Mouse (Mus musculus) heart, postnatal 0 days (tissue): ENCODE results near the gene Lrg1. TPM values are rescaled to one million over a fixed set of nuclear protein-coding genes. Genes with fewer than 3 reads are reported as not detected.

Source experiments
- ATAC-seq: fragments of 200-750 bp; cut with Nextera tagmentation; 2 replicates; pipeline ENCODE4 v1.8.0; 2017; ENCODE audit warnings: low read depth, moderate number of reproducible peaks, moderate library complexity; ENCODE audit not compliant: insufficient read depth
- DNase-seq: peaks from one replicate; pipeline ENCODE4 v3.0.0-alpha.2; 2016; ENCODE audit warnings: low spot score
- H3K27ac ChIP-seq: fragments of 300-500 bp; sonication (generic); 2 replicates; pipeline ENCODE4 v1.5.1; 2014; ENCODE audit warnings: low read depth, mild to moderate bottlenecking
- H3K27me3 ChIP-seq: fragments of 300-500 bp; sonication (generic); 2 replicates; pipeline ENCODE4 v1.6.1; 2014; ENCODE audit warnings: low read length, mixed read lengths; ENCODE audit not compliant: control insufficient read depth, insufficient read depth
- H3K36me3 ChIP-seq: fragments of 300-500 bp; sonication (generic); replicated peaks from 2 replicates; pipeline ENCODE4 v1.6.1; 2014; ENCODE audit warnings: low read length, mixed read lengths; ENCODE audit not compliant: control insufficient read depth, insufficient read depth
- H3K4me1 ChIP-seq: fragments of 300-500 bp; sonication (generic); 2 replicates; pipeline ENCODE4 v1.6.1; 2014; ENCODE audit warnings: antibody characterized with exemption; ENCODE audit not compliant: control insufficient read depth, insufficient read depth
- H3K4me2 ChIP-seq: fragments of 300-500 bp; sonication (generic); 2 replicates; pipeline ENCODE4 v1.6.1; 2014; ENCODE audit warnings: low read depth, mild to moderate bottlenecking, low read length, moderate library complexity
- H3K4me3 ChIP-seq: fragments of 300-500 bp; sonication (generic); 2 replicates; pipeline ENCODE4 v1.5.1; 2014; ENCODE audit warnings: low read depth, low read length
- H3K9ac ChIP-seq: fragments of 300-500 bp; sonication (generic); replicated peaks from 2 replicates; pipeline ENCODE4 v1.6.1; 2014; ENCODE audit warnings: low read depth, low read length, mixed read lengths
- H3K9me3 ChIP-seq: fragments of 300-500 bp; sonication (generic); replicated peaks from 2 replicates; pipeline ENCODE4 v1.6.1; 2016; ENCODE audit warnings: low read length; ENCODE audit not compliant: control insufficient read depth
- CTCF ChIP-seq: IDR thresholded peaks from 2 replicates; pipeline ENCODE4 v1.5.1; 2016; ENCODE audit warnings: antibody characterized with exemption, control low read depth, low read depth
- EP300 ChIP-seq: IDR thresholded peaks from 2 replicates; pipeline ENCODE4 v1.6.1; 2016; ENCODE audit warnings: antibody characterized with exemption, low read depth
- WGBS: fragments of 180-500 bp; shearing (Covaris S2); extraction: QIAGEN DNeasy Blood & Tissue Kit; methylation state at CpG from one replicate; pipeline ENCODE4 v1.1.7; 2014; 5-methylcytosine and 5-hydroxymethylcytosine counted together
- polyA plus RNA-seq: library from polyadenylated mRNA; unstranded; fragments of >200 nt; fragmentation: Nextera tagmentation; extraction: Ambion mirVana; gene quantifications from 2 replicates; pipeline ENCODE4 v1.2.1, GENCODE M21; 2015
- total RNA-seq: library from RNA; depleted of rRNA; stranded (reverse); fragments of >200 nt; gene quantifications from 2 replicates; pipeline ENCODE4 v1.2.3, GENCODE M21; 2014; ENCODE audit warnings: low replicate concordance

The Lrg1 gene
- total and polyA plus RNA-seq, 2 experiments from 2014 or later, result 4.5 to 9.0 TPM

GRCm38 (mm10) chr17:56103465-56104285 is 18.1 kb downstream of the Lrg1 start:
- 96% methylated on average over 8 of the region's 8 CpGs for WGBS
- H3K9me3 ChIP-seq, result no peaks in the 10 kb centered on the region
- DNase-seq (no peak), ATAC-seq (no peak)
- no peak overlapping the region for H3K27ac ChIP-seq
- TF ChIP-seq EP300, result no peak
- no peak for TF ChIP-seq CTCF
- no peaks in the 10 kb centered on the region for H3K27me3 ChIP-seq
- peaks cover 7% of the 10 kb centered on the region for H3K4me1 ChIP-seq
- H3K4me2 ChIP-seq, result no peak overlapping the region
- no peak overlapping the region for H3K4me3 ChIP-seq
- peaks cover 50% of the 10 kb centered on the region for H3K36me3 ChIP-seq
- H3K9ac ChIP-seq, result no peak overlapping the region

GRCm38 (mm10) chr17:56102927-56103326 is 18.9 kb downstream of the Lrg1 start:
- Histone ChIP-seq H3K4me2 (no peak overlapping the region), H3K4me3 (no peak overlapping the region), H3K4me1 (peaks cover 3% of the 10 kb centered on the region), H3K9me3 (no peaks in the 10 kb centered on the region), H3K36me3 (peaks cover 57% of the 10 kb centered on the region), H3K27me3 (no peaks in the 10 kb centered on the region), H3K27ac (no peak overlapping the region), H3K9ac (no peak overlapping the region)
- ATAC-seq, result no peak
- no peak for TF ChIP-seq EP300
- TF ChIP-seq CTCF, result no peak
- 94% methylated on average over 9 of the region's 9 CpGs for WGBS
- DNase-seq, result no peak

DNA sequence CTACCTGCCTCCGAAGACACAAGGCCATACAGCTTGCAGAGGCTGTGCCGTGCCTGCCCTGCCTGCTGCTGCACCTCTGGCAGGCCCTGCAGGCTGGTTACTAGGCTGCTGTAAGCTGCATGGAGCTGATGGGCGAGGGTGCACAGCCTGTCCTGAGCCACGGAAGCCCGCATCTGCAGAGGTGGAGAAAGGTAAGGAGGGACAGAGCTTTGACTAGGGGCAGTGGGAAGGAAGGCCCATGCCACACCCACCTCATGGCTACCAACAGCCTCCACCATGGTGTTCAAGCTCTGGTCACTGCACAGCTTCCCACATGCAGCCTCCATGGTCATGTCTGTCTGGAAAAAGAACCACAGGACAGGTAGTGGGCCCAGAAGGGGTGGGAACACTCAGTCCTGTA is 19.6 kb downstream of the Lrg1 start:
- WGBS, result 94% methylated on average over 5 of the region's 5 CpGs
- Histone ChIP-seq H3K4me3 (no peak overlapping the region), H3K27ac (no peak overlapping the region), H3K9ac (no peak overlapping the region), H3K4me1 (no peaks in the 10 kb centered on the region), H3K4me2 (no peak overlapping the region), H3K9me3 (no peaks in the 10 kb centered on the region), H3K27me3 (no peaks in the 10 kb centered on the region), H3K36me3 (peaks cover 57% of the 10 kb centered on the region)
- TF ChIP-seq CTCF (no peak), EP300 (no peak)
- ATAC-seq (no peak), DNase-seq (no peak)

- Histone ChIP-seq H3K4me1 (no peaks in the 10 kb centered on the region), H3K4me2 (no peak overlapping the region), H3K4me3 (no peak overlapping the region), H3K9me3 (no peaks in the 10 kb centered on the region), H3K36me3 (peaks cover 67% of the 10 kb centered on the region), H3K27ac (no peak overlapping the region), H3K9ac (no peak overlapping the region), H3K27me3 (no peaks in the 10 kb centered on the region)
- no peak for TF ChIP-seq CTCF
- no peak for TF ChIP-seq EP300
- ATAC-seq (no peak), DNase-seq (no peak)
- WGBS, result 90% methylated on average over 3 of the region's 3 CpGs
Observed at GRCm38 (mm10) chr17:56100811-56101210, 21.0 kb downstream of the Lrg1 start.

GRCm38 (mm10) chr17:56098711-56099572 is 22.9 kb downstream of the Lrg1 start:
- no peaks in the 10 kb centered on the region for H3K27me3 ChIP-seq
- peak; percentile 18; the same call in 1 of the 2 replicates for TF ChIP-seq CTCF
- TF ChIP-seq EP300, result no peak
- ATAC-seq, result no peak
- peaks cover 76% of the 10 kb centered on the region for H3K36me3 ChIP-seq
- H3K27ac ChIP-seq, result no peak overlapping the region
- H3K4me2 ChIP-seq, result no peak overlapping the region
- WGBS, result 88% methylated on average over 15 of the region's 15 CpGs
- no peak overlapping the region for H3K4me3 ChIP-seq
- no peaks in the 10 kb centered on the region for H3K9me3 ChIP-seq
- no peaks in the 10 kb centered on the region for H3K4me1 ChIP-seq
- DNase-seq, result no peak
- no peak overlapping the region for H3K9ac ChIP-seq
